ENCODE assay signal across 17 mouse cellular contexts in genomic region chr19:45817816-45818490, GRCm38 (mm10). TPM values are rescaled to one million over a fixed set of nuclear protein-coding genes. Genes with fewer than 3 reads are reported as not detected.
A peak's percentile ranks its signal among the peaks of the same experiment; 100 is the strongest.
DNase-seq lines count a peak whose midpoint lies in the region; ATAC-seq and TF ChIP-seq lines count a peak whose summit lies in the region.
"Had no signal": no experiment of that assay in that cellular context is flagged by ENCODE, and none has a peak within 500 bp of the region (broad histone marks: within the 10 kb centered on the region; RNA-seq: fewer than 3 reads in every experiment).

No protein-coding gene starts in this region.

- H3K4me1 ChIP-seq in ES-Bruce4 (ENCODE audit: control insufficient read depth, insufficient read depth, low read length): peaks cover 9% of the 10 kb centered on the region
- 0 out of 2 replicates have a peak, but pooled peaks cover 14% of the 10 kb centered on the region for H3K4me1 ChIP-seq in forebrain, postnatal 0 days (ENCODE audit: insufficient read depth)
- peaks cover 21% of the 10 kb centered on the region for H3K4me1 ChIP-seq in midbrain, embryonic 16.5 days (ENCODE audit: control insufficient read depth, insufficient read depth, low read length)

- ATAC-seq in forebrain, postnatal 0 days: no peak
- no peak for ATAC-seq in midbrain, embryonic 16.5 days
- ATAC-seq: CD4-positive, CD25-positive, alpha-beta regulatory T cell, adult 4 months; forebrain, embryonic 14.5 days had no signal

- H3K27ac ChIP-seq in layer of hippocampus, adult 2 months: peak overlapping the region; percentile 94; the same call in 1 of the 2 replicates
- no peak overlapping the region for H3K27ac ChIP-seq in ES-Bruce4 (ENCODE audit: insufficient read depth, low read length)
- no peak overlapping the region for H3K27ac ChIP-seq in forebrain, postnatal 0 days (ENCODE audit: low read depth, low read length)
- no peak overlapping the region for H3K27ac ChIP-seq in midbrain, embryonic 16.5 days (ENCODE audit: low read length)
- H3K27ac ChIP-seq: heart, embryonic 13.5 days; liver, embryonic 15.5 days had no signal

- no peak overlapping the region for H3K9ac ChIP-seq in ES-Bruce4 (ENCODE audit: low read depth, poor library complexity, severe bottlenecking)
- H3K9ac ChIP-seq in forebrain, postnatal 0 days: no peak overlapping the region
- H3K9ac ChIP-seq in midbrain, embryonic 16.5 days (ENCODE audit: low read depth, low read length): no peak overlapping the region
- H3K9ac ChIP-seq: heart, embryonic 13.5 days; liver, embryonic 15.5 days had no signal

- peak; percentile 33 to 55 for DNase-seq in layer of hippocampus, adult 2 months (ENCODE audit: low spot score in 2 of 2)
- no peak for DNase-seq in layer of hippocampus, postnatal 25 days (ENCODE audit: extremely low spot score in 1 of 2, low spot score in 1 of 2)
- DNase-seq in brain, adult 2 months (ENCODE audit: low read depth, low spot score): peak; percentile 75
- peak; percentile 79 for DNase-seq in lung, postnatal 36 days
- DNase-seq in forebrain, postnatal 0 days: no peak
- DNase-seq: adrenal gland, postnatal 10 days; cerebellum, postnatal 36 days; gastrocnemius, postnatal 10 days; kidney, adult 2 months; thymus, postnatal 4 days had no signal

- no peak overlapping the region for H3K4me3 ChIP-seq in layer of hippocampus, adult 2 months
- H3K4me3 ChIP-seq in ES-Bruce4 (ENCODE audit: low read depth, low read length): no peak overlapping the region
- no peak overlapping the region for H3K4me3 ChIP-seq in forebrain, postnatal 0 days (ENCODE audit: low read depth, low read length)
- H3K4me3 ChIP-seq in midbrain, embryonic 16.5 days (ENCODE audit: low read depth, low read length): no peak overlapping the region
- H3K4me3 ChIP-seq: heart, embryonic 13.5 days; liver, embryonic 15.5 days had no signal

- H3K9me3 ChIP-seq in ES-Bruce4 (replicated peaks; ENCODE audit: control insufficient read depth, insufficient read depth, low read length, poor library complexity, severe bottlenecking): no peaks in the 10 kb centered on the region
- H3K9me3 ChIP-seq in forebrain, postnatal 0 days (ENCODE audit: low read length): no peaks in the 10 kb centered on the region
- no peaks in the 10 kb centered on the region for H3K9me3 ChIP-seq in midbrain, embryonic 16.5 days (replicated peaks; ENCODE audit: control insufficient read depth, low read length, poor library complexity, severe bottlenecking)
- H3K9me3 ChIP-seq: heart, embryonic 13.5 days; liver, embryonic 15.5 days had no signal

- 0 out of 2 replicates have a peak, but pooled peaks have one; percentile 26 for TF ChIP-seq EP300 in ES-Bruce4 (IDR thresholded peaks at IDR 0.05; ENCODE audit: insufficient read depth, low read depth, low read length)

- H3K36me3 ChIP-seq in ES-Bruce4 (ENCODE audit: control insufficient read depth, insufficient read depth, low read length, poor library complexity, severe bottlenecking): no peaks in the 10 kb centered on the region
- H3K36me3 ChIP-seq in forebrain, postnatal 0 days (ENCODE audit: insufficient read depth): peaks cover 3% of the 10 kb centered on the region; the same call in 1 of the 2 replicates
- H3K36me3 ChIP-seq in midbrain, embryonic 16.5 days (ENCODE audit: control insufficient read depth, insufficient read depth, low read length): 0 out of 2 replicates have a peak, but pooled peaks cover 2% of the 10 kb centered on the region
- H3K36me3 ChIP-seq: liver, embryonic 15.5 days had no signal

- 71% methylated on average over 11 of the region's 11 CpGs for WGBS in forebrain, postnatal 0 days
- 71% methylated on average over 11 of the region's 11 CpGs for WGBS in midbrain, embryonic 16.5 days

- no peak overlapping the region for H3K4me2 ChIP-seq in forebrain, postnatal 0 days (ENCODE audit: low read depth)
- H3K4me2 ChIP-seq in midbrain, embryonic 16.5 days (ENCODE audit: low read length): no peak overlapping the region
- H3K4me2 ChIP-seq: heart, embryonic 13.5 days; liver, embryonic 15.5 days; midbrain, embryonic 11.5 days had no signal

- TF ChIP-seq POLR2A in ES-Bruce4 (IDR thresholded peaks at IDR 0.05; ENCODE audit: insufficient read depth, low read length): no peak

- H3K27me3 ChIP-seq in ES-Bruce4 (ENCODE audit: control insufficient read depth, insufficient read depth, low read length, poor library complexity, severe bottlenecking): no peaks in the 10 kb centered on the region
- no peaks in the 10 kb centered on the region for H3K27me3 ChIP-seq in forebrain, postnatal 0 days (ENCODE audit: insufficient read depth, low read length)
- no peaks in the 10 kb centered on the region for H3K27me3 ChIP-seq in midbrain, embryonic 16.5 days (ENCODE audit: control insufficient read depth, insufficient read depth, low read depth, low read length)

- no peak for TF ChIP-seq CTCF in layer of hippocampus, adult 2 months (conservative IDR thresholded peaks at IDR 0.05)
- no peak for TF ChIP-seq CTCF in ES-Bruce4 (IDR thresholded peaks at IDR 0.05; ENCODE audit: low read depth, low read length)
- no peak for TF ChIP-seq CTCF in forebrain, postnatal 0 days (IDR thresholded peaks at IDR 0.05; ENCODE audit: low read depth)

RNA-seq across cellular contexts. Expression of gene Kcnip2, which starts 2.1 kb away (rescaled TPM):
- 100 to 1,000 TPM; 212 to 222 TPM for total RNA-seq in layer of hippocampus, adult 2 months (2021)
- 100 to 1,000 TPM; 229 to 230 TPM for total RNA-seq in layer of hippocampus, postnatal 25 days (2021)
- polyA plus RNA-seq in ES-Bruce4 (2011; ENCODE audit: insufficient read depth, insufficient read length, low read depth, missing spikeins): 3.1 and 4.2 TPM in 2 replicates
- 30.6 and 42.8 TPM in 2 replicates for total RNA-seq in forebrain, postnatal 0 days (2014; rRNA removed)
- polyA plus RNA-seq in forebrain, postnatal 0 days (2015; fragmentation: Nextera tagmentation; extraction: Ambion mirVana): 29.4 and 30.3 TPM in 2 replicates
- polyA plus RNA-seq in midbrain, embryonic 16.5 days (2015; fragmentation: Nextera tagmentation; extraction: Ambion mirVana): 8.2 and 10.0 TPM in 2 replicates

RNA-seq across cellular contexts. Expression of gene Mgea5, which starts 34.3 kb away (rescaled TPM):
- 100 to 1,000 TPM; 166 to 170 TPM for total RNA-seq in layer of hippocampus, adult 2 months (2021)
- total RNA-seq in layer of hippocampus, postnatal 25 days (2021): 100 to 1,000 TPM; 147 to 148 TPM
- 177 and 181 TPM in 2 replicates for polyA plus RNA-seq in ES-Bruce4 (2011; ENCODE audit: insufficient read depth, insufficient read length, low read depth, missing spikeins)
- 214 and 247 TPM in 2 replicates for total RNA-seq in forebrain, postnatal 0 days (2014; rRNA removed)
- polyA plus RNA-seq in forebrain, postnatal 0 days (2015; fragmentation: Nextera tagmentation; extraction: Ambion mirVana): 46.8 and 67.8 TPM in 2 replicates
- polyA plus RNA-seq in midbrain, embryonic 16.5 days (2015; fragmentation: Nextera tagmentation; extraction: Ambion mirVana): 76.5 and 84.0 TPM in 2 replicates

Comparison
In these comparisons a context has a peak if more than half of its experiments do, and no peak if none do; other contexts are left out.
1. DNase-seq: peak in layer of hippocampus, adult 2 months (2 of 2), brain, adult 2 months (single experiment) and lung, postnatal 36 days (single experiment); none in layer of hippocampus, postnatal 25 days (0 of 2) and forebrain, postnatal 0 days (single experiment).